Mouse (Mus musculus): ENCODE data around the gene Col2a1. TPM values are rescaled to one million over a fixed set of nuclear protein-coding genes. Genes with fewer than 3 reads are reported as not detected.

Gene Col2a1
- total and polyA plus RNA-seq, 3 experiments: 0.06 to 0.13 TPM; not detected in 1

DNA sequence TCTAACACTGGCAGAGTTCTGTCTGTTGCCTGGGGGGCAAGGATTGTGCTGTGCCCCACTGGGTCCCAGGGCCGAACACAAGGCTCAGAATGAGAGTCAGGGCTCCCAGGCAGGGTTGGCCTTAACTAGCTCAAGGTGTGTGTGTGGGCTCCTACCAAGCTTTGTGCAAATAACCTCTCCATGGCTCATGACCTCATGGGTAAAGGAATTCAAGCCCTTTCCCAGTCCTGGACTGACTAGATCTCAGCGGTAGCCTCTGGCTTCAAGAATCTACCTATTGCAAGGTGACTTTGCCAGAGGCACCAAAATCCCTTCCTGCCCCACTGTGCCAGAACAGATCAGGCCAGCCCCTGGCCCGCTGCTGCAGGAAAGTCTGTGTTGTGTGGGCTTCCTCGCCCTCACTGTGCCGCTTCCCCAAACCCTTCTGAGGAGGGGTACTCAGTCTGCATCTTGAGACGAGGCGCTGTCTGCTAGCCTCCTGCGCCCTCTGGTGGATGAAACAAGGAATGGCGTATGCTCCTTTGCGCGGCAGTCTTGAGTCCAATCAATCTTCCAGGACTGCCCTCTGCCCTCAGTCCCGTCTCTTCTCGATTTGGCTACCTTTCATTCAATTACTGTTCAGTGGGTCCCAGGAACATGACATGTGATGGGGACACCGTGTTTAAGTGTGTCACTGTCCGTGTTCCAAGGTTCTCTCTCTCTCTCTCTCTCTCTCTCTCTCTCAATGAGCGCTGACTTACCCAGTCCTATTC is 52.2 kb downstream of the Col2a1 start (continued):
- no peak for TF ChIP-seq CHD1 (IDR thresholded peaks at IDR 0.05; ENCODE audit: low read depth, low read length)
- TF ChIP-seq KAT2A (IDR thresholded peaks at IDR 0.05; ENCODE audit: insufficient replicate concordance, low read length): no peak
- no peak for TF ChIP-seq USF2 (conservative IDR thresholded peaks at IDR 0.05; ENCODE audit: low read depth, low read length)
- no peak for TF ChIP-seq RCOR1 (conservative IDR thresholded peaks at IDR 0.05; ENCODE audit: low read depth, low read length)
- TF ChIP-seq JUND (conservative IDR thresholded peaks at IDR 0.05; ENCODE audit: low read depth, low read length): no peak
- peak; percentile 97 to 98 for TF ChIP-seq CTCF (conservative IDR thresholded peaks at IDR 0.05 in 1 of 2, IDR thresholded peaks at IDR 0.05 in 1 of 2; ENCODE audit: low read depth in 2 of 2, low read length in 2 of 2)
- TF ChIP-seq NELFE (IDR thresholded peaks at IDR 0.05; ENCODE audit: low read depth, low read length): peak; percentile 33; the same call in 1 of the 2 replicates
- peak; percentile 18; the same call in 1 of the 2 replicates for TF ChIP-seq ELF1 (IDR thresholded peaks at IDR 0.05; ENCODE audit: low read depth, low read length)
- TF ChIP-seq ZNF384 (IDR thresholded peaks at IDR 0.05; ENCODE audit: low read depth, low read length): no peak

DNA sequence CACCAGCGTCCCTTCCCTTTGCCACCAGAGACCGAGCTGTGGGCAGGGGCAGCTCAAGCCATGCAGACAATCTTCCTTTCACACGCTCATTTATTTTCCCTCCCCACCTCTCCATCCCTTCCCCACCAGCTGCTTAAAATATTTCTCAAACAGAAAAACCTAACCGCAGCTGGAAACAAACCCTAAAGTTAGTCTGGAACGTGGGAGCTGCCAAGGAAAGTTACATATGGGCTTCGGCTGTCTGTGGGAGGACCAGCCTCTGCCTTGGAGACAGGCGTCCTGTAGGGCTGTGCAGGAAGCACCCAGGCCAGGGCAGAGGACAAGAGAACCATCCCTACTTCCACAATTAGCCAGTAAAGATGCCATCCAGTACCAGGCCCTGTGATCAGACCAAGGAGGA is 54.3 kb downstream of the Col2a1 start:
- Histone ChIP-seq H3K4me2 (ENCODE audit: insufficient read depth, low read depth, poor library complexity, severe bottlenecking) (no peak overlapping the region), H3K9me3 (replicated peaks; ENCODE audit: low read length) (no peaks in the 10 kb centered on the region), H3K4me1 (ENCODE audit: control insufficient read depth in 1 of 2, insufficient read depth in 2 of 2) (peaks cover 3 to 24% of the 10 kb centered on the region in 2 experiments), H3K27ac (ENCODE audit: insufficient read depth, low read depth) (no peak overlapping the region), H3K36me3 (replicated peaks in 1 of 2; ENCODE audit: control insufficient read depth in 1 of 2, insufficient read depth in 1 of 2, low read length in 1 of 2) (no peaks in the 10 kb centered on the region), H3K79me2 (replicated peaks; ENCODE audit: control insufficient read depth, extremely low read depth, insufficient read depth, poor library complexity, severe bottlenecking) (no peaks in the 10 kb centered on the region), H3K27me3 (replicated peaks) (peaks cover 35% of the 10 kb centered on the region), H3K9ac (ENCODE audit: insufficient read depth, low read depth) (no peak overlapping the region), H3K4me3 (replicated peaks in 1 of 3; ENCODE audit: low read depth in 2 of 3, low read length in 2 of 3, poor library complexity in 1 of 3) (no peak overlapping the region)
- TF ChIP-seq RAD21 (IDR thresholded peaks at IDR 0.05; ENCODE audit: low read depth, low read length) (no peak), ELF1 (IDR thresholded peaks at IDR 0.05; ENCODE audit: low read depth, low read length) (no peak)
- dilution Hi-C loops (cut with MboI; ENCODE audit: extremely low pct_ligation_motif_present, extremely low pct_unique_long_range_greater_than_20kb, low sequenced_read_pairs) (loop anchor here (25.0 kb wide), 1 partner anchor 163 kb away; the partner anchor contains the start of gene Slc48a1), in situ Hi-C loops (cut with MboI; ENCODE audit: low pct_ligation_motif_present, low pct_unique_long_range_greater_than_20kb, low sequenced_read_pairs) (no loop called here)
- DNase-seq (ENCODE audit: extremely low read depth): no peak

DNA sequence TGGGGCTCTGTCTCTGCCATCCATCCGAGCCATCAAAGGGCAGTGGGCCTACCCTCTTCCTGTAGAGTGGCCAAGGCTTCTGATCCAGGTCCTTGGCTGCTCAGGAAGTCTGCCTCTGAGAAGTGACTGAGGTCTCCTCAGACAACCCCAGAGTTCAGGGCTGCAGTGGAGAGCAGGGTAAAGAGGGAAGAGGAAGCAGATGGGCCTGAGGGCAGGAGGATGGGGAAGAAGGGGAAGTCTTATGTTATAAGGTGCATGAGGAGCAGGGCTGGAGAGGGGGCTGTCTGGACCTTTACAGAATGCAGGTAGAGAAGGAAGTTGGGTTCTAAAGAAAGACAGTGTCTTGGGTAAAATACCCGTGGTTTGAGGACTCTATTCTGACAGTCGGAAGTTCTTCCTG is 54.8 kb downstream of the Col2a1 start:
- dilution Hi-C loops (cut with MboI; ENCODE audit: extremely low pct_ligation_motif_present, extremely low pct_unique_long_range_greater_than_20kb, low sequenced_read_pairs): loop anchor here (25.0 kb wide), 1 partner anchor 162 kb away; the partner anchor contains the start of gene Slc48a1
- Histone ChIP-seq H3K4me2 (ENCODE audit: insufficient read depth, low read depth, poor library complexity, severe bottlenecking) (no peak overlapping the region), H3K4me3 (replicated peaks in 1 of 3; ENCODE audit: low read depth in 2 of 3, low read length in 2 of 3, poor library complexity in 1 of 3) (no peak overlapping the region), H3K9ac (ENCODE audit: insufficient read depth, low read depth) (no peak overlapping the region), H3K27ac (ENCODE audit: insufficient read depth, low read depth) (no peak overlapping the region), H3K4me1 (ENCODE audit: control insufficient read depth in 1 of 2, insufficient read depth in 2 of 2) (peaks cover 0 to 18% of the 10 kb centered on the region in 2 experiments; a peak in 2 of 4 replicates), H3K79me2 (replicated peaks; ENCODE audit: control insufficient read depth, extremely low read depth, insufficient read depth, poor library complexity, severe bottlenecking) (no peaks in the 10 kb centered on the region), H3K9me3 (replicated peaks; ENCODE audit: low read length) (no peaks in the 10 kb centered on the region), H3K27me3 (replicated peaks) (peaks cover 31% of the 10 kb centered on the region), H3K36me3 (replicated peaks in 1 of 2; ENCODE audit: control insufficient read depth in 1 of 2, insufficient read depth in 1 of 2, low read length in 1 of 2) (no peaks in the 10 kb centered on the region)
- in situ Hi-C loops (cut with MboI; ENCODE audit: low pct_ligation_motif_present, low pct_unique_long_range_greater_than_20kb, low sequenced_read_pairs): loop anchor here (10.0 kb wide), 1 partner anchor 235 kb away; no protein-coding TSS in a partner anchor
- TF ChIP-seq ELF1 (IDR thresholded peaks at IDR 0.05; ENCODE audit: low read depth, low read length) (no peak), TBP (conservative IDR thresholded peaks at IDR 0.05; ENCODE audit: low read depth, low read length) (no peak), RCOR1 (conservative IDR thresholded peaks at IDR 0.05; ENCODE audit: low read depth, low read length) (no peak), CTCF (conservative IDR thresholded peaks at IDR 0.05 in 1 of 2, IDR thresholded peaks at IDR 0.05 in 1 of 2; ENCODE audit: low read depth in 2 of 2, low read length in 2 of 2) (no peak), BHLHE40 (IDR thresholded peaks at IDR 0.05; ENCODE audit: low read depth, low read length) (no peak), POLR2AphosphoS2 (IDR thresholded peaks at IDR 0.05; ENCODE audit: low read depth, low read length) (no peak), JUND (conservative IDR thresholded peaks at IDR 0.05; ENCODE audit: low read depth, low read length) (no peak), PAX5 (IDR thresholded peaks at IDR 0.05; ENCODE audit: low read length) (no peak), CHD2 (IDR thresholded peaks at IDR 0.05; ENCODE audit: low read length) (no peak)
- DNase-seq (ENCODE audit: extremely low read depth): no peak
